Mouse (Mus musculus) granulocyte monocyte progenitor cell, adult 5-6 weeks (primary cell): Measurements from ENCODE around the gene Csrnp2. TPM values are rescaled to one million over a fixed set of nuclear protein-coding genes. Genes with fewer than 3 reads are reported as not detected.

Experiments
- ATAC-seq: replicated peaks from 2 replicates; pipeline ENCODE4 v1.8.0; 2016; ENCODE audit warnings: mild to moderate bottlenecking, moderate TSS enrichment, inconsistent platforms; ENCODE audit not compliant: poor library complexity, severe bottlenecking
- total RNA-seq, 2 experiments: library from RNA; stranded (forward) in 1 of 2; stranded (reverse) in 1 of 2; fragments of 200-712, 200-1000 nt in 1 of 2; fragments of >200 nt in 1 of 2; fragmentation: Nextera tagmentation in 1 of 2; gene quantifications; 2 replicates each; pipeline ENCODE4 v1.2.3; 2014 to 2017

Csrnp2 gene
- total RNA-seq, 2 experiments from 2014 or later = 1.1 to 1.6 TPM

- ATAC-seq = no peak
Observed at GRCm38 (mm10) chr15:100478925-100479324, 16.4 kb downstream of the Csrnp2 start.

DNA sequence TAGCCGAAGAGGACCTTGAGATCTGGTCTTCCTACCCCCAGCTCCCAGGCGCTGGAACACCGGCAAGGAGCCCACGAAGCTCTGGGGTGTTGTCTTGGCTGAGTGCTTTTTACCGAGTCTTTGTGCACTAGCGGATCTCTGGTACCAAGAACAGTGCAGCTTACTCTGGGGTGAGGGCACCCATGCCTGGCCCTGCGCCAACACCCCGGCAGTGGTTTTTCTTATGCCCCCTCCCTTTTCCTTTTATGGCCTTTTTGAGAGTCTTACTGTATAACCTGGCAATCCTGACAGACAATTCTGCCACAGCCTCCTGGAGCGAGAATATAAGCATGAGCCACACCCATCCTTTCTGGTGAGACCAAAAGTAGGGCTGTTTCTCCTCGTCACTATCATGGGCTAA lies 16.9 kb downstream of the Csrnp2 start:
- no peak for ATAC-seq

- no peak for ATAC-seq
Observed at GRCm38 (mm10) chr15:100473926-100474503, 21.3 kb downstream of the Csrnp2 start.

DNA sequence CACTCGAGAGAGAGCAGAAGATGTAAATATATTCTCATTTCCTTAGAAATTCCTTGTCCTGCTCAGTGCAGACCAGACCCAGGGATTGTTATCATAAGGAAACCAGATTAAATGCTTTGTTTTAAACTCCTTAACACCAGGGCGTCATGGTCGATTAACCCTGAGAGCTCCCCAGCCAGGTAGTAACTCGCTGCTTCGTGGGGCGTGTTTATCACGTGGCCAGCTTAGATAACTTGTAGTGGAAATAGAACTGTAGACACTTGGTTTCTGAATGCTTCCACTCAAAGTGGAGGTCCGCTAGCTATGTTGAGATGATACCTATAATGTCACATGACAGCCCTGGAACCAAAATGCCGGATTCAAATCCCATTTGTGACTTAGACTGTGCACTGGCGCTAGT lies 25.3 kb downstream of the Csrnp2 start:
- no peak for ATAC-seq

DNA sequence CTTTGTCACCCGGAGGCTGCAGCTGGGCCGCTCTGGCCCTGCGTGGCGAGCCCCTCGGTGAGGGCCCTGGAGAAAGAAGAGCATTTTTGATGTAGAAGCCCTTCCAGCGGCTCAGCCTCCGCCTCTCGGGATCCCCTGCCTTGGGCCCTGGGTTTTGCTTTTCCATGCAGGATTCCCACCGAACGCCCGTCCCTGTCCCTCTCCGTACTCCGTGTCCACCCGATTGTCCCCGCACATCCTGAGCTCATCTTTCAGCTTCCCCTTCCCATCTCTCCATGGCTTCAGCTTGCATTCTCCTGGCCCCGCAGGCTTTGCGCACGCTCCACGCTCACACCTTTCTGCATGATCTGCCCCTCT lies 26.1 kb downstream of the Csrnp2 start:
- ATAC-seq = peak; percentile 12

- ATAC-seq = peak; percentile 94
Observed at GRCm38 (mm10) chr15:100468295-100469188, 26.7 kb downstream of the Csrnp2 start, which contains the start of gene Letmd1. Gene Letmd1, plus strand, starts transcription at chr15:100469023.

DNA sequence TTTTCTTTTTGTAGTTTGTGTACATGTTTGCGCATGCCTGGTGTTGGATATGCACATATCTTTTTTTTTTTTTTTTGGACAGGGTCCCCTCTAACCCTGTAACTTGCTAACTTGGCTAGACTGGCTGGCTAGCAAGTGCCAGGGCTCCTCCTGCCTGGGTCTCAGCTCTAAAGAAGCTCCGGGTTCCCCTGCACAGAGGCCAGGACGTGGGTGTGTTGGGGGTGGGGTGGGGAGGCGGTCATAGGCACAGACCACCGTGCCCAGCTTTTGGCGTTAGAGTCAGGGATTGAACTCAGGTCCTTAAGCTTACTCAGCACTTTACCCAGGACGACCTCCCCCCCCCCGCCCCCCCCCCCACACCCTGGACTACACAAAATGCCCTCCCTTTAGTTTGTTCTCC lies 27.6 kb downstream of the Csrnp2 start:
- no peak for ATAC-seq

DNA sequence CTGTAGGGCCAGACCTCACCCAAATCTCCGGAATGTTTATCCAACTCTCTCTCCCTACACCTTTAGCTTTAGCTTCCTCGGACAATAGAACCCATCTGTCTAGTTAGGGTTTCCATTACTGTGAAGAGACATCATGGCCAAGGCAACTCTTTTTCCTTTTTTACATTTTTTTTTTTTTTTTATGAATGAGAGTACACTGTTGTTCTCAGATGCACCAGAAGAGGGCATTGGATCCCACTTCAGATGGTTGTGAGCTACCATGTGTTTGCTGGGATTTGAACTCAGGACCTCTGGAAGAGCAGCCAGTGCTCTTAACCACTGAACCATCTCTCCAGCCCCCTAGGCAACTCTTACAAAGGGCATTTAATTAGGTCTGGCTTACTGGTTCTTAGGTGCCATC lies 29.9 kb downstream of the Csrnp2 start:
- ATAC-seq = no peak

DNA sequence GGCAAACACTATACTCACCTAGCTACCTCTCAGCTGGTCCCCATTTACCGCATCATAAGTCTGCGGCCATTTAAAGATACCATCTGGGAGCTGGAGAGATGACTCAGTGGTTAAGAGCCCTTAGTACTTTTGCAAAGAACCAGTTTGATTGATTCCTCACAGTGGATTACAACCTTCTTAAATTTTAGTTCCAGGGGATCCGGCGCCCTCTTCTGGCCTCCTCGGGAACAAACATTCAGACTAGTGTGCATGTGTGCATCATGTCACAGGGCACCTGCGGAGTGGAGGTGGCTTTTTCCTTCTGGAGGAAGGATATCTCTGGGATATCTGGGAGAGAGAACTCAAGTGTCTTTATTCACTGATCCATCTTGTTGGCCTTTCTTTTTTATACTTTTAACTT lies 31.6 kb downstream of the Csrnp2 start:
- ATAC-seq = 0 out of 2 replicates have a peak, but pooled peaks have one; percentile 23

DNA sequence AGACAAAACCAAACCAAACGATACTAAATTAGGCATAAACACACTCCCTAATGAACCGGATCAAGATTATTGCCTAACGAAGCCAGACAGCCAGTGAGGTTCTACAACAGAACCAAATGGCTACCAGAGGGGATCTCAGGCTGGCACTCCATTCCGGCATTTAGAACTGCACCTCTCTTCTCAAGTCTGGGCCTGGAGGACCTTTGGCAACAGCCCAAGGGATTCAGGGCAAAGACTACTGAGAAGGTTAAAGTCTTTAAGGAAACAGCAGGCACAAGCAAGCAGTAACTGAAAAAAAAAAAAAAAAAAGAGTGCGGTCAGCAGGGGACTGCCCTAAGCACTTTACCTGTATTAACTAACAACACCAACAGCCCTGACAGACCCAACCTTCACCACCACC lies 33.2 kb downstream of the Csrnp2 start:
- no peak for ATAC-seq

- ATAC-seq = peak; percentile 70
Observed at GRCm38 (mm10) chr15:100461646-100462045, 33.6 kb downstream of the Csrnp2 start.

- peak; percentile 78 for ATAC-seq
Observed at GRCm38 (mm10) chr15:100460942-100461341, 34.3 kb downstream of the Csrnp2 start.

DNA sequence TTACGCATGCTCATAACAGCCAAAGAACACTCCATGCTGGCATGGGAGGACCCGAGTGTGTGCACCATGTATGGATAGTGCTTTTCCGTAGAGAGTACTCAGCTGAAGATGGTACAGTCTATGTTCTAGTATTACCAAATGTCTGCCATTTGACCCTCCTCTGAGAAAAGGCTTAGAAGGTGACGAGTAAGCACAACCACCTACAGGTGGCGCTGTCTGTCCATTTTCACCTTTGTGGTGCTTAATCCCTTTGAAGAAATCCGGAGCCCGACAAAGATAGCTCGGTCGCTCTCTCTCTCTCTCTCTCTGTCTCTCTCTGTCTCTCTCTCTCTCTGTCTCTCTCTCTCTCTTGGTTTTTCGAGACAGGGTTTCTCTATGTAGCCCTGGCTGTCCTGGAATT lies 37.2 kb downstream of the Csrnp2 start:
- peak; percentile 43 for ATAC-seq

DNA sequence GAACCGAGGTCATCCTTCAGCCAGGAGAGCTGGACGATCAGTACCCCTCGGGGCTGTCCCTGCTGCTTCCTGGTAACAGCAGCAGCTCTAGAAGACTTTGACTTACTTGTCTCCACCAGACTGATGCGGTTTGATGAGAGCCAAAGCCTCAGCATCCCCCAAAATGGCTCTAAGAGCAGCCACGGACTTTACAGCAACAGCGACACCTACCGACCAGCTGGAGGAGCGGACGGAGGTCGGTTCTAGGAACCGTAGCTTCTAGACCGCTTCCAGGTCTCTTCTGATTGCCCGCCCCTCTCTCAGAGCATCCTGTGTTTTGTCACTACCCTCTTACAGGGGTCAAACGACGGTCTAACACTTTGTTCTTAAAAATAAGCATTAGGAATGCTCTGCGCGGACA lies 37.9 kb downstream of the Csrnp2 start:
- peak; percentile 60 for ATAC-seq

DNA sequence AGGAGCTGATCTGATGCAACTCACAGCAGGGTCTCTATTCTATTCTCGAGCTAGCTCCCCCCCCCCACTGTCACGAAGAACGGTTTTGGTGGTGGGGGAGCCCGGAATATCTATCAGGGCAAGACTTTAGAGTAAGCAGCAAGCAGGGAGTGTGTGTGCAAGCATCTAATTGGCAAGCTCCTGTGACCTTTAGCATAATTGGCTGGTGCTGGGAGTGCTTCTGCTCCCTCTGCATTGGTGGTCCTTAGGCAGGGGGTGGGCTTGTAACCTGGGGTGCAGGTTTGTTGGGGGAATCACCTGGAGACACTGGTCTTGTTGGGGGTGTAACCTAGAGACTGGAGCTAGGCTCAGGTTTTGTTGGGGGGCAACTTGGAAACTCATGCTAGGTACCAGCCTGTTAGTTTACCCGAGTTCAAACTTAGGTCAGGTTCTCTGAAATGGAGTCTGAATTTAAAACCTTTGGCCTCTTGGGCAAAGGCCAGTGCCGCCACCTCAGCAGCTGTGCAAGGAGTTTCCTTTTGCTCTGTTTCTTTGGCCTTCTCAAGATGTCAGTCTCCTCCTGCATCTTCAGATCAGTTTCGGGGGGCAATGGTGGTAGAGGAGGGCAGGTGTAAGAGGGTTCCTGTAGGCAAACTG lies 38.8 kb downstream of the Csrnp2 start:
- no peak for ATAC-seq

- no peak for ATAC-seq
Observed at GRCm38 (mm10) chr15:100452486-100452885, 42.8 kb downstream of the Csrnp2 start.

DNA sequence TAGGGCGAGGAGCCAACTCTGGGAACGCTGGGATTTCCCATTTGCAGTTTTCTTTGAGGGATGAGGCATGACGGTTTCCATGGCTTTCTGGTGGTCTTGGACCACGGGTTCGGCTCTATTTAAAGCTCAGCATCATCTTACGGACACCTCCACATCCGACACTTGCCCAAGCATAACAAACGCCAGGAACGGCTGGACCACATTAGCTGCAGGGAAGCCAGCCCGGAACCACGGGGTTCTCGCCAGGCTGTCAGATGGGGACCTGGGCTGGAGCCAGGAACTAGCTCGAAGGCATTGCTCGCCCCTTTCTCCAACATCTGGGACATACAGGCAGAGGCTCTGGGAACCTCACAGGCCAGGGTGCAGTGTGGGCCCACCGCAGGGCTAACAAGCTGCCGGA lies 44.0 kb downstream of the Csrnp2 start:
- ATAC-seq = no peak

DNA sequence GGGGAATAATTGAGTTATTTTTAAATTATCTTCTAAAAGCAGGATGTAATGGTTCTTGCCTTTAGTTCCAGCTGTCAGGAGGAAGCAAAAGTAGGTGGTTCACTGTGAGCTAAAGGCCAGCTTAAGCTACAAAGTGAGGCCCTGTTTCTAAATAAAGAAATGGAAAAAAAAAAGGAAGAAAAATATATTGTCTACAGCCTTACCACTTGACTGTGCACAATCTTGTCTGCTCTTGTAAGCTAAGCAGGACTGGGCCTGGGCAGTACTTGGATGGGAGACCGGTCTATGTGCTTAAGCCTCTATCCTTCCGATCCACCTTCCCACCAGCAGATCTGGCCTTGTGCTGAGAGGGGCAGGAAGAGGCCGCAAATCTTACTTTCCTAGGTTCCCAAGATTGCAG lies 45.8 kb downstream of the Csrnp2 start:
- no peak for ATAC-seq

DNA sequence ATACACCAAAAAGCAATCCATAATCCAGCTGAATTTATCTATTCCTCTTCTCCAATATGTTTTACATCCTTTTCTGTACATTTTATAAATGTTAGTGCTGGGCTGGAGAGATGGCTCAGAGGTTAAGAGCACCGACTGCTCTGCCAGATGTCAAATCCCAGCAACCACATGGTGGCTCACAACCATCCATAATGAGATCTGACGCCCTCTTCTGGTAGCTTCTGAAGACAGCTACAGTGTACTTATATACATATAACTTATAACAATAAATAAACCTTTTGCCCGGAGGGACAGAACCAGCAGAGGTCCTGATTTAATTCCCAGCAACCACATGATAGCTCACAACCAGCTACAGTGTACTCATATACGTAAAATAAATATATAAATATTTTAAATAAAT lies 46.7 kb downstream of the Csrnp2 start:
- ATAC-seq = no peak

- peak; percentile 81 for ATAC-seq
Observed at GRCm38 (mm10) chr15:100446887-100447286, 48.4 kb downstream of the Csrnp2 start.

DNA sequence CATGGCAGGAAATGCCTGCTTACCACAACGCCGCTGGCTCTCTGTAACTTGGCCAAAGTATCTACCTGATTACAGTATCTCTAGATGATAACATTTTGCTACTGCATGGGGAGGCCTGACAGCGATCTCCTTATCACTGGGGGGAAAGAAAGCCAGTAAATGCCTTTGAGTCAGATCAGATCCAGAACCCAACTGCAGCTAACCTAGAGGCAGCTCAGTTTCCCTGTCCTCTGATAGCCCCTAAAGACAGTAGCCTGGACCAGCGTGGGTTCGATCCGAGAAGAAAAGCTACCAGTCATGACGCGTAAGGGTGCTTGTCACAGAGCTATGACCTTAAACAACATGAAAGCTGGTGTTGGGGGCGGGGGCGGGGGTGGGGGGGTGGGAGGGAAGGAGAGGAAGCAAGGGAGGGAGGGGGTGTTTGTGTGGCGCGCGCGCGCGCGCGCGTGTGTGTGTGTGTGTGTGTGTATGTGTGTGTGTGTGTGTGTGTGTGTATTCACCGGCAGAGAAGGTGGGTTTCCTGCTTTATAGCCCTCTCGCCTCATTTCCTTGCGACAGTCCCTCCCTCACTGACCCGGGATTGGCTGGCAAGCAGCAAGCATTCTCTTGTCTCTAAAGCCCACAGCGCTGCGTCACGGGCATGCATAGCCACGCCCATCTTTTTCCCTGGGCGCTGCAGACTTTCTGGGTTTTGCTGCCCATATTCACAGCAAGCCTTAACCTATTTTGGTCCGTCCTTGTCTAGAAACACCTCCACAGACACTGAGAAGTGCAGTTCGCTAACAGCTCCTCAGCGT lies 52.0 kb downstream of the Csrnp2 start:
- peak; percentile 98 for ATAC-seq
